Mouse (Mus musculus) left cerebral cortex, adult 9 months (tissue): ENCODE data around the gene Cfap97d1.
"Not testable (repeated sequence)": the region's sequence is repeated elsewhere in the genome, so short reads cannot be mapped to it uniquely, and the experiment has no call there.

ENCODE experiments used
- DNase-seq, 2 experiments: peaks; one replicate each; pipeline ENCODE4 v3.0.0; 2022; ENCODE audit warnings: low spot score in 2 of 2

Gene Cfap97d1

DNA sequence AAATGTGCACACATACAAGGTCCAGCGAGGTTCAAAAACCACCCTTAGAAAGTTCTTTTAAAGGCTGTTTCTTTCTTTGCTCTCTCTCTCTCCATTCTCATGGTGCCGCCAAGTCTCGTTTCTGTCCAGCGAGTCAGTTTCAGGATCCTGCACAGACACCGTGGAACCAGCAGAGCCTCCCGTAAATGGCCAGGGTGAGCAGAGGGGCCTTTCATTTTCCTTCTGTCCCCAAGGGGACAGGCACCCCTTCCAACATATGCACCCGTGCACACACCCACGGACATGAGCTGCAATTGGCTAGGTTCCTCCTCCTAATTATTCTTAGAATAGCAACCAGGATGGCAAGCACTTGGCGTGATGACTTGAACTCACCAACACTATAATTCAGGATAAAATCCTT lies 10.6 kb upstream of the Cfap97d1 start:
- no peak for DNase-seq

GRCm38 (mm10) chr11:101974181-101974580 lies 9.9 kb upstream of the Cfap97d1 start:
- no peak for DNase-seq

DNA sequence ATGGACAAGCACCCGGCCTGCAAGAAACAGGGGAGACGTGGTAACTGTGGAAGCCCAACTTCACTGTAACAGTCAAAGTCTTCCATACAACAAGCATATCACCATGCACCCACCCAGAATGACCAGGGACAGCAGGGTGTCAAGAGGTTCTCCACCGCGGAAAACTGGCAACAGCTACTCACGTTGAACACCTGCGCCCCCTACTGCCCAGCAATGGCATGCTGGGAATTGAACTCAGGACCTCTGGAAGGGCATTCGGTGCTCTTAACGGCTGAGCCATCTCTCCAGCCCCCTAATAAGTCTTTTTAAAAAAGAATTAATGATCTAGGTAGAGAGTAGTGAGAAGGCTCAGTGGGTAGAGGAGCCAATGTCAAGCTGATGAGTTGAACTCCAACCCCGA lies 9.2 kb upstream of the Cfap97d1 start:
- DNase-seq: no peak

DNA sequence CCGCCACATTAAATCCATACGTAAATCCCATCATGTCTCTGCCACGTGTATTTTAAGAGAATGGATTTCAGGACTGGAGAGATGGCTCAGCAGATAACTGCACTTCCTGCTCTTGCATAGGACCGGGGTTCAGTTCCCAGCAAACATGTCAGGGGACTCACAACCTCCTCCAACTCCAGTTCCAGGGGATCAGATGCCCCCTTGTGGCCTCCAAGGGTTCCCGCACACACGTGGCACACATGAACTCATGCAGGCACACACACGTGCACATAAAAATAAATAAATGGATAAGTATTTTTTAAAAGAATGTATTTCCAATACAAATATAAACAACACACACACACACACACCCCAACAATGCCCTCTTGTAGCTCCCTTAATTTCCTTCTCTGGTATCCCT lies 7.1 kb upstream of the Cfap97d1 start:
- no peak for DNase-seq

DNA sequence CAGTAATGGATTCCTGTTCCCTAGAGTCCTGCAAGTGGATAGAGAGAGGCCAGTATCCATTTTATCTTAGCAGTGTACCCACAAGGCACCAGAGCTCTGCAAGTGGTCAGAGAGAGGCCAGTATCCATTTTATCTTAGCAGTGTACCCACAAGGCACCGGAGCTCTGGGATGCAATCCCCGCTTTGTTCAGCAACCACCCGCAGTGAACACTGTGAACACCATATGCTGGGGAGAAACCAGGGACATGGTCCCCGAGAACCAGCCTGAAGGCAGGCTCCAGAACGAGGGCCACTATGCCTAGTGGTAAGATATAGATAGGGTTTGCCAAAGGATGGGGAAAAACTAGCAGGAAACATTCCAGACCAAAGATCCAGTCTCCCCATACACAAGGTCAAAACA lies 4.9 kb upstream of the Cfap97d1 start:
- DNase-seq: no peak

GRCm38 (mm10) chr11:101980603-101981157 lies 3.4 kb upstream of the Cfap97d1 start:
- DNase-seq: no peak

DNA sequence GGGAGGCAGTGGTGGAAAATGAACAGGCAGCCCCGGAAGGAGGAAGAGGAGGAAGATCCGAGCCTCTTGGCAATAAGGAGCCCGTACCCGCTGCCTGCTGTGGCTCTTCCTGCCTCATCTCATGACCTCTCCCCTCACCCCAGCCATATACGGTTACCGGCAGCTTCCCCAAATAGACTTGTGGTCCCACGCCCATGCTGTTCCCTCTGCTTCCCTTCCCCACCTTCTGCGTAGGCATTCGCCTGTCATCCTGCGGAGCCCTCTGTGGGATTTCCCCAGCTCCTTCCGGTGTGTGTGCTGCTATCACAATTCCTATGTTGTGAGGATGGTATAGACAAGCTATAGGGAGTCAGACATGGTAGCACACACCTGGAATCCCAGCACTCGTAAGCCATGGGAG lies 2.2 kb upstream of the Cfap97d1 start:
- peak in 1 of 2 experiments; percentile 48 for DNase-seq

GRCm38 (mm10) chr11:101982981-101983411 lies 1.1 kb upstream of the Cfap97d1 start:
- DNase-seq: no peak

- no peak for DNase-seq
Measured at GRCm38 (mm10) chr11:101983431-101983921, 603 bp upstream of the Cfap97d1 start.

GRCm38 (mm10) chr11:101985450-101985849 lies 1.4 kb downstream of the Cfap97d1 start:
- DNase-seq: not testable (repeated sequence)

GRCm38 (mm10) chr11:101985990-101986389 lies 1.9 kb downstream of the Cfap97d1 start:
- DNase-seq: peak in 1 of 2 experiments; percentile 91

DNA sequence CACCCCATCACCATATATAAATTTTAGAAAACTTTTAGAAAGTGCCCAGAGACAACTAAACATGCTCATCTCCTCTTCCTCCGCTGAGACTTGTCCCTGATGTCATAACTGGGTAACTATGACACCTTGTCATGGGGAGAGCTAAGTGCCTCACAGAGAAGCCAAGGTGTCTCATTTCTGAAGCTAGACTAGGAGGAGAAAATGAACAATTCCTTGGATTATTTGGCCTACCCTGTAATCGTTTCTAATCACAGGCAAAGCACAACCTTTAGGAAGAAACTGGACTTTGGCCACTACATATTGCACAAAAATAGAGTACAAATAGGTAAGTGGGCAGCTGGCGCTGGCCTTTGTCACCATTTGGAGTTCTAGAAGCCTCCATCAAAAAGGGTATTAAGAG lies 2.8 kb downstream of the Cfap97d1 start, which contains the start of gene Dusp3:
Gene Dusp3, minus strand, starts transcription at position 101 of the 400 bp plus-strand sequence.
- DNase-seq: no peak

- DNase-seq: peak in 1 of 2 experiments; percentile 70
Measured at GRCm38 (mm10) chr11:101990244-101990643, 6.2 kb downstream of the Cfap97d1 start.

GRCm38 (mm10) chr11:101991813-101992212 lies 7.7 kb downstream of the Cfap97d1 start:
- no peak for DNase-seq

DNA sequence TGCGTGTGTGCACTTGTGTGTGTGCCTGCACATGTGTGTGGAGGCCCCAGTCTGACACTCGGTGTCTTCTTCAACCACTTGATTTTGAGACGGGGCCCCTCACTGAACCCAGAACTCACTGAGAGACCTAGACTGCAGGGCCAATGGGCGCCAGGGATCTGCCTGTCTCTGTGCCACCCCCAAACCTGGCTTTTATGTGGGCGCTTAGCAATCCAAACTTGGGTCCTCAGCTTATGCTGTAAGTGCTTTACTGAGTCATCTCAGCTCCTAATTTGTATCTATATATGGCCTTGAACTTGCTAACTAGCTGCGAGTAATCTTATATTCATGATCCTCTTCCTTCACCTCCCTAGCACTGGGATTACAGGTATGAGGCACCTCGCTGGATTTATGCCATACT lies 8.3 kb downstream of the Cfap97d1 start:
- peak; percentile 70 to 72 for DNase-seq

GRCm38 (mm10) chr11:101994100-101994499 lies 10.0 kb downstream of the Cfap97d1 start:
- DNase-seq: no peak

- DNase-seq: no peak
Measured at GRCm38 (mm10) chr11:101995938-101996337, 11.9 kb downstream of the Cfap97d1 start.

GRCm38 (mm10) chr11:101998258-101998657 lies 14.2 kb downstream of the Cfap97d1 start:
- DNase-seq: no peak

DNA sequence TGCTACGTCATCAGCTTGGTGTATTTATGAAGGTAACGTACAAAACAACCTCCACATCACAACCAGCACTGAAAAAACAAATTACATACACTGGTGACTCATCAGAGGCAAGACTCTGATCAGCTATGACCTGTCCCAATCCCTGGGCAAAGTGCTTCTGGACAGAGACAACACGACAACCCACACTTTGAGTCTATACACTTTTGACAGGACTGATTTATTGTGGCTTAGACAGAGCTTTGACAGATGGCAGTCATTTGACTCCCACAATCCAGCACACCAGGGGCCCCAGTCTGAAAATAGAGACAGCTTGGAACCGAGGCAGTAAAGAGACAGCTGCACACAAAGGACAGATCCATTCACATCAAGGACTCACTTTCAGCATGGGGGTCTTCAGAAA lies 15.4 kb downstream of the Cfap97d1 start:
- DNase-seq: no peak

- no peak for DNase-seq
Measured at GRCm38 (mm10) chr11:102004251-102004650, 20.2 kb downstream of the Cfap97d1 start.

- no peak for DNase-seq
Measured at GRCm38 (mm10) chr11:102006271-102006670, 22.2 kb downstream of the Cfap97d1 start.

GRCm38 (mm10) chr11:102006688-102007087 lies 22.6 kb downstream of the Cfap97d1 start:
- DNase-seq: no peak

DNA sequence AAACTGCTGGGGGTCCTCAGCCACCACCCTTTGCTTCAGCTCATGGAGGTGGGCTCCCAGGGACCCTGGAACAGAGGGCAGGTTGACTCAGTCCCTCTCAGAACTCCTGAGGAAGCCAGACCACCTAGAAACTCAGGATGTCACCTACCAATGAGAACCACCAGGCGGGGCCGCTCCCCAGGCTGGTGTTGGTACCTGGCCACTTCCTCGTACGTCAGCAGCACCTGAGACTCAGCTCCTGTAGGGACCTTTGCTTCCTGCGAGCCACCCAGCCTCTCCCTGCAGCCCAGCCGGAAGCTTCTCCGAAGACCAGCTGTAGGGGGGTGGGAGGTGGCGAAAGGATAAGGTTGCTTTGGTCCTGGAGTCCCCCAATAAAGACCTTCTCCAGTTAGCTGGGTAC lies 24.3 kb downstream of the Cfap97d1 start:
- DNase-seq: no peak
